Mouse (Mus musculus): ENCODE results near the gene Swt1.

The Swt1 gene

GRCm38 (mm10) chr1:151428263-151429221 lies at the start of gene Swt1, which contains the start of gene Trmt1l:
Gene Swt1, minus strand, starts transcription at chr1:151428455.
Gene Trmt1l, plus strand, starts transcription at chr1:151428542.
- in situ Hi-C loops (cut with MboI, MseI), result loop anchor here (25.0 kb wide), 1 partner anchor 1016 kb away; no protein-coding TSS in a partner anchor

- in situ Hi-C loops (cut with MboI, MseI), result loop anchor here (10.0 kb wide), 1 partner anchor 242 kb away; no protein-coding TSS in a partner anchor
Observed at GRCm38 (mm10) chr1:151472386-151472785, 44.1 kb upstream of the Swt1 start.

- in situ Hi-C loops (cut with MboI, MseI), result loop anchor here (10.0 kb wide), 1 partner anchor 243 kb away; no protein-coding TSS in a partner anchor
Observed at GRCm38 (mm10) chr1:151471429-151471828, 43.2 kb upstream of the Swt1 start.

- in situ Hi-C loops (cut with MboI, MseI), result no loop called here
Observed at GRCm38 (mm10) chr1:151466571-151466970, 38.3 kb upstream of the Swt1 start.

GRCm38 (mm10) chr1:151464914-151465313 lies 36.7 kb upstream of the Swt1 start:
- in situ Hi-C loops (cut with MboI, MseI), result no loop called here

- in situ Hi-C loops (cut with MboI, MseI), result no loop called here
Observed at GRCm38 (mm10) chr1:151461265-151461664, 33.0 kb upstream of the Swt1 start.

GRCm38 (mm10) chr1:151457087-151457486 lies 28.8 kb upstream of the Swt1 start:
- in situ Hi-C loops (cut with MboI, MseI), result no loop called here

GRCm38 (mm10) chr1:151451946-151452345 lies 23.7 kb upstream of the Swt1 start:
- in situ Hi-C loops (cut with MboI, MseI), result no loop called here

- in situ Hi-C loops (cut with MboI, MseI), result no loop called here
Observed at GRCm38 (mm10) chr1:151450851-151451250, 22.6 kb upstream of the Swt1 start.

- in situ Hi-C loops (cut with MboI, MseI), result loop anchor here (25.0 kb wide), 1 partner anchor 1038 kb away; no protein-coding TSS in a partner anchor
Observed at GRCm38 (mm10) chr1:151449866-151450265, 21.6 kb upstream of the Swt1 start.

- in situ Hi-C loops (cut with MboI, MseI), result loop anchor here (25.0 kb wide), 1 partner anchor 1023 kb away; no protein-coding TSS in a partner anchor
Observed at GRCm38 (mm10) chr1:151435431-151435830, 7.2 kb upstream of the Swt1 start.

- in situ Hi-C loops (cut with MboI, MseI), result loop anchor here (25.0 kb wide), 1 partner anchor 1017 kb away; no protein-coding TSS in a partner anchor
Observed at GRCm38 (mm10) chr1:151429316-151429715, 1.1 kb upstream of the Swt1 start.

- in situ Hi-C loops (cut with MboI, MseI), result loop anchor here (25.0 kb wide), 1 partner anchor 1016 kb away; no protein-coding TSS in a partner anchor
Observed at GRCm38 (mm10) chr1:151427888-151428262, 380 bp downstream of the Swt1 start.

GRCm38 (mm10) chr1:151426947-151427600 lies 1.2 kb downstream of the Swt1 start:
- in situ Hi-C loops (cut with MboI, MseI), result loop anchor here (25.0 kb wide), 1 partner anchor 1015 kb away; no protein-coding TSS in a partner anchor

GRCm38 (mm10) chr1:151422178-151422577 lies 6.1 kb downstream of the Swt1 start:
- in situ Hi-C loops (cut with MboI, MseI), result no loop called here

- in situ Hi-C loops (cut with MboI, MseI), result loop anchor here (5.0 kb wide), 1 partner anchor 43 kb away; no protein-coding TSS in a partner anchor
Observed at GRCm38 (mm10) chr1:151409827-151410226, 18.4 kb downstream of the Swt1 start.

- in situ Hi-C loops (cut with MboI, MseI), result no loop called here
Observed at GRCm38 (mm10) chr1:151390029-151390428, 38.2 kb downstream of the Swt1 start.

GRCm38 (mm10) chr1:151377353-151377752 lies 50.9 kb downstream of the Swt1 start:
- in situ Hi-C loops (cut with MboI, MseI), result no loop called here

GRCm38 (mm10) chr1:151372823-151373222 lies 55.4 kb downstream of the Swt1 start:
- in situ Hi-C loops (cut with MboI, MseI), result no loop called here

- in situ Hi-C loops (cut with MboI, MseI), result no loop called here
Observed at GRCm38 (mm10) chr1:151371543-151371942, 56.7 kb downstream of the Swt1 start.

- in situ Hi-C loops (cut with MboI, MseI), result no loop called here
Observed at GRCm38 (mm10) chr1:151370573-151370972, 57.7 kb downstream of the Swt1 start.

- in situ Hi-C loops (cut with MboI, MseI), result loop anchor here (5.0 kb wide), 1 partner anchor 44 kb away; no protein-coding TSS in a partner anchor
Observed at GRCm38 (mm10) chr1:151368444-151368843, 59.8 kb downstream of the Swt1 start.

Data from T-helper 1 cell (primary cell).